Mouse (Mus musculus) thymus, adult 2 months (tissue): Measurements from ENCODE around the gene Cnih1.

ENCODE experiments used
- CTCF ChIP-seq: fragments of 200-500 bp; IDR thresholded peaks from 2 replicates; pipeline ENCODE4 v1.5.1; 2012; ENCODE audit warnings: mild to moderate bottlenecking, control low read depth, low read length, moderate library complexity, borderline replicate concordance; ENCODE audit not compliant: control insufficient read depth, poor library complexity, insufficient read depth; ENCODE audit errors: extremely low read depth
- POLR2A ChIP-seq: fragments of 200-500 bp; IDR thresholded peaks from 2 replicates; pipeline ENCODE4 v1.6.1; 2012; ENCODE audit warnings: mild to moderate bottlenecking, low read length, control low read depth, moderate library complexity; ENCODE audit not compliant: control insufficient read depth, poor library complexity, insufficient read depth; ENCODE audit errors: extremely low read depth

DNA sequence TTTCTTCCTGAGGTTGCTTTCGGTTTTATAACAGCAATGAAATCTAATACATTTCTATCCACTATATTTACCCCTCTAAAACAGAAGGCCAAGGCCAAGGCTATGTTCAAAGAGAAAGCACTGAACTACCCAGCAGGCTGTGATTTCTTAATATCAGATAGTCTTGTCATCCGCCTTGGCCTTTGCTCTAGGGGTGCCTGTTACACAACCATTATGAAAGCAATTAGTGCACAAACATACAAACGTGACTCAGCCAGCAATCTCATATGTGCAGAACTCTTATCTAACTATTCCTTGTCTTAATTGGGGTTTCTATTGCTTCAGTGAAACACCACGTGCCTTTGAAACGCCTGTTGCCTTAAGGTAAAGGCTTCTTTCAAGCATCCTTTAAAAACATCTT, 5.9 kb upstream of the Cnih1 start:
- TF ChIP-seq CTCF, result no peak
- no peak for TF ChIP-seq POLR2A
